In genomic region chr3:33925072-33925471, GRCm38 (mm10) we compare ENCODE assay signal across 22 mouse cellular contexts.
DNase-seq lines count a peak whose midpoint lies in the region; ATAC-seq and TF ChIP-seq lines count a peak whose summit lies in the region.
"Had no signal": no experiment of that assay in that cellular context is flagged by ENCODE, and none has a peak within 500 bp of the region (broad histone marks: within the 10 kb centered on the region; RNA-seq: fewer than 3 reads in every experiment).

No protein-coding gene starts in this region.

- no peaks in the 10 kb centered on the region for H3K27me3 ChIP-seq in intestine, postnatal 0 days (replicated peaks; ENCODE audit: control insufficient read depth, insufficient read depth, low read length)
- no peaks in the 10 kb centered on the region for H3K27me3 ChIP-seq in intestine, embryonic 16.5 days (replicated peaks; ENCODE audit: control insufficient read depth, insufficient read depth, low read length)
- H3K27me3 ChIP-seq in testis, adult 2 months (ENCODE audit: control insufficient read depth, insufficient read depth, low read length), result no peaks in the 10 kb centered on the region
- H3K27me3 ChIP-seq in G1E (ENCODE audit: insufficient read depth, low read length), result no peaks in the 10 kb centered on the region
- H3K27me3 ChIP-seq: forebrain, embryonic 15.5 days; hindbrain, embryonic 13.5 days; lung, embryonic 15.5 days; neural tube, embryonic 13.5 days had no signal

- no peak for DNase-seq in testis, postnatal 14 days (ENCODE audit: low spot score)
- DNase-seq in G1E (ENCODE audit: low spot score), result no peak
- DNase-seq in induced T-regulatory cell, adult 2 months (ENCODE audit: low read depth), result peak; percentile 18
- no peak for DNase-seq in kidney, postnatal 36 days
- no peak for DNase-seq in gastrocnemius, adult 2 months
- DNase-seq: adrenal gland, postnatal 36 days; cerebellum, adult 18-20 months; heart, postnatal 10 days; kidney, adult 2 months; kidney, postnatal 10 days; lung, postnatal 4 days had no signal

- 86% methylated on average over 4 of the region's 4 CpGs for WGBS in intestine, postnatal 0 days
- 79% methylated on average over 4 of the region's 4 CpGs for WGBS in intestine, embryonic 16.5 days

- no peaks in the 10 kb centered on the region for H3K36me3 ChIP-seq in intestine, postnatal 0 days (ENCODE audit: control insufficient read depth, insufficient read depth)
- H3K36me3 ChIP-seq in intestine, embryonic 16.5 days (ENCODE audit: control insufficient read depth, insufficient read depth, low read length), result no peaks in the 10 kb centered on the region
- H3K36me3 ChIP-seq in testis, adult 2 months (ENCODE audit: control insufficient read depth, insufficient read depth, low read length), result no peaks in the 10 kb centered on the region
- H3K36me3 ChIP-seq in G1E (replicated peaks), result peaks cover 10% of the 10 kb centered on the region
- H3K36me3 ChIP-seq: forebrain, embryonic 15.5 days; hindbrain, embryonic 13.5 days; limb, embryonic 10.5 days; lung, embryonic 15.5 days; neural tube, embryonic 13.5 days had no signal

- H3K9ac ChIP-seq in intestine, postnatal 0 days (ENCODE audit: low read depth, low read length), result no peak overlapping the region
- no peak overlapping the region for H3K9ac ChIP-seq in intestine, embryonic 16.5 days (ENCODE audit: low read depth, low read length)
- H3K9ac ChIP-seq: forebrain, embryonic 15.5 days; hindbrain, embryonic 13.5 days; lung, embryonic 15.5 days; neural tube, embryonic 13.5 days had no signal

- H3K9me3 ChIP-seq in intestine, postnatal 0 days (ENCODE audit: control insufficient read depth), result no peaks in the 10 kb centered on the region
- H3K9me3 ChIP-seq in intestine, embryonic 16.5 days (ENCODE audit: control insufficient read depth, low read length), result no peaks in the 10 kb centered on the region; the same call in 1 of the 2 replicates
- H3K9me3 ChIP-seq in G1E (replicated peaks), result peaks cover 7% of the 10 kb centered on the region
- H3K9me3 ChIP-seq: forebrain, embryonic 15.5 days; hindbrain, embryonic 13.5 days; limb, embryonic 10.5 days; lung, embryonic 15.5 days; neural tube, embryonic 13.5 days had no signal

- peak; percentile 33 for TF ChIP-seq CTCF in intestine, postnatal 0 days (IDR thresholded peaks at IDR 0.05; ENCODE audit: low read depth)
- peak; percentile 30; the same call in 1 of the 2 replicates for TF ChIP-seq CTCF in testis, adult 2 months (IDR thresholded peaks at IDR 0.05; ENCODE audit: control insufficient read depth, insufficient read depth, insufficient replicate concordance, low read depth, low read length)
- 0 out of 2 replicates have a peak, but pooled peaks have one; percentile 12 for TF ChIP-seq CTCF in G1E (IDR thresholded peaks at IDR 0.05; ENCODE audit: low read depth, low read length)
- no peak for TF ChIP-seq CTCF in gastrocnemius, adult 2 months (IDR thresholded peaks at IDR 0.05)

- H3K4me3 ChIP-seq in intestine, postnatal 0 days (ENCODE audit: low read depth, low read length), result no peak overlapping the region
- H3K4me3 ChIP-seq in intestine, embryonic 16.5 days (ENCODE audit: low read length), result no peak overlapping the region
- no peak overlapping the region for H3K4me3 ChIP-seq in testis, adult 2 months (ENCODE audit: control insufficient read depth, low read depth, low read length)
- H3K4me3 ChIP-seq in G1E (ENCODE audit: low read depth, low read length), result no peak overlapping the region
- no peak overlapping the region for H3K4me3 ChIP-seq in gastrocnemius, adult 2 months
- H3K4me3 ChIP-seq: forebrain, embryonic 15.5 days; hindbrain, embryonic 13.5 days; limb, embryonic 10.5 days; lung, embryonic 15.5 days; neural tube, embryonic 13.5 days had no signal

- TF ChIP-seq POLR2A in testis, adult 2 months (IDR thresholded peaks at IDR 0.05; ENCODE audit: control insufficient read depth, low read depth, low read length), result no peak

- no peak overlapping the region for H3K4me2 ChIP-seq in intestine, postnatal 0 days (replicated peaks; ENCODE audit: low read depth)
- no peak overlapping the region for H3K4me2 ChIP-seq in intestine, embryonic 16.5 days (ENCODE audit: low read depth, low read length)
- H3K4me2 ChIP-seq: forebrain, embryonic 15.5 days; heart, embryonic 11.5 days; hindbrain, embryonic 13.5 days; liver, embryonic 11.5 days; lung, embryonic 15.5 days; midbrain, embryonic 11.5 days; neural tube, embryonic 13.5 days had no signal

- intact Hi-C loops in gastrocnemius, adult 2 months (cut with DNase I), result no loop called here

- no peak overlapping the region for H3K27ac ChIP-seq in intestine, postnatal 0 days (ENCODE audit: low read depth, low read length)
- no peak overlapping the region for H3K27ac ChIP-seq in intestine, embryonic 16.5 days (ENCODE audit: low read length)
- no peak overlapping the region for H3K27ac ChIP-seq in testis, adult 2 months (ENCODE audit: control insufficient read depth, insufficient read depth, low read depth, low read length)
- no peak overlapping the region for H3K27ac ChIP-seq in gastrocnemius, adult 2 months
- H3K27ac ChIP-seq: forebrain, embryonic 15.5 days; hindbrain, embryonic 13.5 days; limb, embryonic 10.5 days; lung, embryonic 15.5 days; neural tube, embryonic 13.5 days had no signal

- no peaks in the 10 kb centered on the region for H3K4me1 ChIP-seq in intestine, postnatal 0 days (replicated peaks; ENCODE audit: control insufficient read depth, insufficient read depth, low read length)
- H3K4me1 ChIP-seq in intestine, embryonic 16.5 days (ENCODE audit: control insufficient read depth, insufficient read depth, low read length), result no peaks in the 10 kb centered on the region
- no peaks in the 10 kb centered on the region for H3K4me1 ChIP-seq in testis, adult 2 months (ENCODE audit: control insufficient read depth, insufficient read depth, low read length)
- H3K4me1 ChIP-seq in G1E (ENCODE audit: insufficient read depth, low read depth, low read length), result no peaks in the 10 kb centered on the region; the same call in 1 of the 2 replicates
- H3K4me1 ChIP-seq: forebrain, embryonic 15.5 days; hindbrain, embryonic 13.5 days; limb, embryonic 10.5 days; lung, embryonic 15.5 days; neural tube, embryonic 13.5 days had no signal

- no peak for ATAC-seq in intestine, postnatal 0 days
- no peak for ATAC-seq in intestine, embryonic 16.5 days
- ATAC-seq in G1E (ENCODE audit: extremely low read depth, insufficient number of reproducible peaks, low FRiP score, poor library complexity, severe bottlenecking), result no peak
- ATAC-seq: forebrain, embryonic 15.5 days had no signal
